Mouse (Mus musculus): ENCODE data around the gene Ccdc102a. TPM values are rescaled to one million over a fixed set of nuclear protein-coding genes. Genes with fewer than 3 reads are reported as not detected.
A peak's percentile ranks its signal among the peaks of the same experiment; 100 is the strongest.

The Ccdc102a gene
- polyA plus RNA-seq, 1 experiment, result 11.1 TPM

- DNase-seq (ENCODE audit: low read depth), result no peak
- TF ChIP-seq POLR2A (IDR thresholded peaks at IDR 0.05; ENCODE audit: borderline replicate concordance, extremely low read depth, insufficient read depth, insufficient read length, poor library complexity, severe bottlenecking) (no peak), CTCF (IDR thresholded peaks at IDR 0.05; ENCODE audit: borderline replicate concordance, extremely low read depth, insufficient read depth, insufficient read length) (no peak)
Observed at GRCm38 (mm10) chr8:94919256-94919655, 1.4 kb upstream of the Ccdc102a start.

GRCm38 (mm10) chr8:94917352-94917751 lies 546 bp downstream of the Ccdc102a start:
- DNase-seq (ENCODE audit: low read depth), result peak; percentile 97
- TF ChIP-seq CTCF (IDR thresholded peaks at IDR 0.05; ENCODE audit: borderline replicate concordance, extremely low read depth, insufficient read depth, insufficient read length) (peak; percentile 74), POLR2A (IDR thresholded peaks at IDR 0.05; ENCODE audit: borderline replicate concordance, extremely low read depth, insufficient read depth, insufficient read length, poor library complexity, severe bottlenecking) (no peak)

- TF ChIP-seq CTCF (IDR thresholded peaks at IDR 0.05; ENCODE audit: borderline replicate concordance, extremely low read depth, insufficient read depth, insufficient read length), result no peak
- TF ChIP-seq POLR2A (IDR thresholded peaks at IDR 0.05; ENCODE audit: borderline replicate concordance, extremely low read depth, insufficient read depth, insufficient read length, poor library complexity, severe bottlenecking), result no peak
- DNase-seq (ENCODE audit: low read depth), result no peak
Observed at GRCm38 (mm10) chr8:94916960-94917324, 956 bp downstream of the Ccdc102a start.

GRCm38 (mm10) chr8:94916311-94916959 lies 1.5 kb downstream of the Ccdc102a start:
- no peak for TF ChIP-seq POLR2A (IDR thresholded peaks at IDR 0.05; ENCODE audit: borderline replicate concordance, extremely low read depth, insufficient read depth, insufficient read length, poor library complexity, severe bottlenecking)
- no peak for TF ChIP-seq CTCF (IDR thresholded peaks at IDR 0.05; ENCODE audit: borderline replicate concordance, extremely low read depth, insufficient read depth, insufficient read length)

GRCm38 (mm10) chr8:94914701-94915101 lies 3.2 kb downstream of the Ccdc102a start:
- no peak for TF ChIP-seq POLR2A (IDR thresholded peaks at IDR 0.05; ENCODE audit: borderline replicate concordance, extremely low read depth, insufficient read depth, insufficient read length, poor library complexity, severe bottlenecking)
- no peak for TF ChIP-seq CTCF (IDR thresholded peaks at IDR 0.05; ENCODE audit: borderline replicate concordance, extremely low read depth, insufficient read depth, insufficient read length)
- DNase-seq (ENCODE audit: low read depth), result peak; percentile 91

More at GRCm38 (mm10) chr8:94916311-94916959, 1.5 kb downstream of the Ccdc102a start:
- DNase-seq (ENCODE audit: low read depth), result no peak

GRCm38 (mm10) chr8:94914256-94914655 lies 3.6 kb downstream of the Ccdc102a start:
- no peak for TF ChIP-seq CTCF (IDR thresholded peaks at IDR 0.05; ENCODE audit: borderline replicate concordance, extremely low read depth, insufficient read depth, insufficient read length)
- no peak for TF ChIP-seq POLR2A (IDR thresholded peaks at IDR 0.05; ENCODE audit: borderline replicate concordance, extremely low read depth, insufficient read depth, insufficient read length, poor library complexity, severe bottlenecking)
- no peak for DNase-seq (ENCODE audit: low read depth)

- peak; percentile 79 for DNase-seq (ENCODE audit: low read depth)
- TF ChIP-seq POLR2A (IDR thresholded peaks at IDR 0.05; ENCODE audit: borderline replicate concordance, extremely low read depth, insufficient read depth, insufficient read length, poor library complexity, severe bottlenecking) (no peak), CTCF (IDR thresholded peaks at IDR 0.05; ENCODE audit: borderline replicate concordance, extremely low read depth, insufficient read depth, insufficient read length) (peak; percentile 69)
Observed at GRCm38 (mm10) chr8:94913061-94913660, 4.7 kb downstream of the Ccdc102a start.

- peak; percentile 78 for DNase-seq (ENCODE audit: low read depth)
- no peak for TF ChIP-seq POLR2A (IDR thresholded peaks at IDR 0.05; ENCODE audit: borderline replicate concordance, extremely low read depth, insufficient read depth, insufficient read length, poor library complexity, severe bottlenecking)
- peak; percentile 90 for TF ChIP-seq CTCF (IDR thresholded peaks at IDR 0.05; ENCODE audit: borderline replicate concordance, extremely low read depth, insufficient read depth, insufficient read length)
Observed at GRCm38 (mm10) chr8:94908847-94909246, 9.1 kb downstream of the Ccdc102a start.

GRCm38 (mm10) chr8:94907591-94908300 lies 10.2 kb downstream of the Ccdc102a start:
- TF ChIP-seq POLR2A (IDR thresholded peaks at IDR 0.05; ENCODE audit: borderline replicate concordance, extremely low read depth, insufficient read depth, insufficient read length, poor library complexity, severe bottlenecking) (no peak), CTCF (IDR thresholded peaks at IDR 0.05; ENCODE audit: borderline replicate concordance, extremely low read depth, insufficient read depth, insufficient read length) (no peak)

GRCm38 (mm10) chr8:94904450-94905175 lies 13.3 kb downstream of the Ccdc102a start:
- TF ChIP-seq POLR2A (IDR thresholded peaks at IDR 0.05; ENCODE audit: borderline replicate concordance, extremely low read depth, insufficient read depth, insufficient read length, poor library complexity, severe bottlenecking), result no peak
- no peak for TF ChIP-seq CTCF (IDR thresholded peaks at IDR 0.05; ENCODE audit: borderline replicate concordance, extremely low read depth, insufficient read depth, insufficient read length)

More at GRCm38 (mm10) chr8:94907591-94908300, 10.2 kb downstream of the Ccdc102a start:
- no peak for DNase-seq (ENCODE audit: low read depth)

GRCm38 (mm10) chr8:94903709-94904108 lies 14.2 kb downstream of the Ccdc102a start:
- no peak for DNase-seq (ENCODE audit: low read depth)
- TF ChIP-seq POLR2A (IDR thresholded peaks at IDR 0.05; ENCODE audit: borderline replicate concordance, extremely low read depth, insufficient read depth, insufficient read length, poor library complexity, severe bottlenecking) (no peak), CTCF (IDR thresholded peaks at IDR 0.05; ENCODE audit: borderline replicate concordance, extremely low read depth, insufficient read depth, insufficient read length) (no peak)

More at GRCm38 (mm10) chr8:94904450-94905175, 13.3 kb downstream of the Ccdc102a start:
- peak; percentile 87 for DNase-seq (ENCODE audit: low read depth)
